Mouse (Mus musculus): ENCODE data around the gene Gm45140. TPM values are rescaled to one million over a fixed set of nuclear protein-coding genes. Genes with fewer than 3 reads are reported as not detected.

The Gm45140 gene
- polyA plus RNA-seq, 1 experiment: 1.1 TPM

DNA sequence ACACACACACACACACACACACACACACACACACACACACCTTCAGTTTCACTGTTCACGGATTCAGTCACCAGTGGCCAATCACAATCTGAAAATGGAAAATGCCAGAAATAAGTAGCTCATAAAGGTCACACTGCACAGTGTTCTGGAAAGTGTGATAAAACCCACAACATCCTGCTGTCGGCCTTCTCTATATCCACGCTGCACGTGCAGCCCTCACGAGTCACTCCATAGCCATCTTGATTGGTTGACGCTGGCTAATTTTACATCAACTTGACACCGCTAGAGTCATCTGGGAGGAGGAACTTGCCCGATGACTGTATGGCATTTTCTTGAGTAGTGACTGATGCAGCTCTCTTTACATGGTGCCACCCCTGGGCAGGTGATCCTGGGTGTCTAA is 93.6 kb downstream of the Gm45140 start:
- DNase-seq (ENCODE audit: low read depth): no peak

DNA sequence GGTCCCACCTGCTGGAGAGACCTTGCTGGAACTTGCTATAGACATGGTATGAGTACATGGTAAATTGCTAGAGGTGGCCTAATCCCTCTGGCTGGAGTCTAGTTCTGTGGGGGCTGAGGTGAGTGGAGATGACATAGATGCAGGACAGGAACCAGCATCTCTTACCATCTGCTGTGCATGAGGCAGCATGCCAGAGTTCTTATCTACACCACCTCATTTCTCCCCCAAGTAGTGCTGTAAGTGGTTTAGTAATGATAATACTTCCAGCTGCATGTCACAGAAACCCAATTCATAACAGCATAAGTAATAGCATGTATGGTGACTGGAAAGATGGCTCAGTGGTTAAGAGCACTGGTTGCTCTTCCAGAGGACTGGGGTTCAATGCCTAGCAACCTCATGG is 95.1 kb downstream of the Gm45140 start:
- DNase-seq (ENCODE audit: low read depth): no peak

DNA sequence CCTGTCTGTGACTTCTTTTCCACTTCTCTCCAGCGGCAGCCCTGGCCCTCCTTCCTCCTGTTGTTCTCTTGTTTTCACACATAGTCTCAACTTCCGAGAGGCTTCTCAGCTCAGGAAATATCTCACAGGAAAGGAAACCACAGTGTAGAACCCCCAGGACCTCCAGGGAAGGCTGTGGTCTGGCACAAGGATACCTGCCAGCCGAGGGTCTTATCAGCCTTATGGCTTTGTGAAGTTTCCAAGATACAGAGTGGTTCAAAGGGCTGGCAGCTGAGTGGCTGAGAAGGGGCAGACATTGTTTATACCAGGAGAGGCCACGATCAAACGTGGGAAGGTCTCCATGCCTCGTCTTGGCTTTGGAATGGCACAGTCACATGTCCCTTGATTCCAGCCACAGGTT is 95.7 kb downstream of the Gm45140 start:
- no peak for DNase-seq (ENCODE audit: low read depth)

Other genes starting within 250 kb of the Gm45140 start
- 7.4 and 10.6 TPM in 2 replicates for gene Prokr1, start 245.1 kb downstream of the Gm45140 start, polyA plus RNA-seq (2012; rRNA removed)
- 4.2 and 4.4 TPM in 2 replicates for gene Aplf, start 163.6 kb downstream of the Gm45140 start, polyA plus RNA-seq (2012; rRNA removed)
- 2.9 and 6.2 TPM in 2 replicates for gene Efcc1, start 104.9 kb downstream of the Gm45140 start, polyA plus RNA-seq (2012; rRNA removed)
- 8.7 TPM in 2 replicates for gene Gp9, start 57.7 kb downstream of the Gm45140 start, polyA plus RNA-seq (2012; rRNA removed)
- gene Rab43, start 23.6 kb downstream of the Gm45140 start, polyA plus RNA-seq (2012; rRNA removed): 46.8 and 50.8 TPM in 2 replicates
- gene Isy1, start 3.0 kb upstream of the Gm45140 start, polyA plus RNA-seq (2012; rRNA removed): 25.3 and 25.8 TPM in 2 replicates
- 256 and 292 TPM in 2 replicates for gene Cnbp, start 15.3 kb upstream of the Gm45140 start, polyA plus RNA-seq (2012; rRNA removed)
- gene Copg1, start 52.0 kb upstream of the Gm45140 start, polyA plus RNA-seq (2012; rRNA removed): 56.6 and 104 TPM in 2 replicates
- 23.0 and 26.2 TPM in 2 replicates for gene Hmces, start 78.1 kb upstream of the Gm45140 start, polyA plus RNA-seq (2012; rRNA removed)
- gene H1fx, start 145.8 kb upstream of the Gm45140 start, polyA plus RNA-seq (2012; rRNA removed): 7.7 and 15.5 TPM in 2 replicates
- gene Rab7, start 209.5 kb upstream of the Gm45140 start, polyA plus RNA-seq (2012; rRNA removed): 224 and 272 TPM in 2 replicates
- gene Rpn1, start 248.7 kb upstream of the Gm45140 start, polyA plus RNA-seq (2012; rRNA removed): 250 and 301 TPM in 2 replicates